Mouse (Mus musculus) neural tube, embryonic 11.5 days (tissue): ENCODE measurements around the gene Tm9sf3. TPM values are rescaled to one million over a fixed set of nuclear protein-coding genes. Genes with fewer than 3 reads are reported as not detected.
A peak's percentile ranks its signal among the peaks of the same experiment; 100 is the strongest.

Experiments
- ATAC-seq: fragments of 200-750 bp; cut with Nextera tagmentation; 2 replicates; pipeline ENCODE4 v1.8.0; 2017; ENCODE audit warnings: moderate number of reproducible peaks, mild to moderate bottlenecking, moderate TSS enrichment, moderate library complexity; ENCODE audit not compliant: insufficient read depth, low FRiP score, low TSS enrichment
- DNase-seq: peaks from one replicate; pipeline ENCODE4 v3.0.0-alpha.2; 2015; ENCODE audit warnings: low spot score
- H3K27ac ChIP-seq: fragments of 300-500 bp; sonication (generic); 2 replicates; pipeline ENCODE4 v1.5.1; 2014; ENCODE audit warnings: low read depth, mild to moderate bottlenecking, low read length
- H3K27me3 ChIP-seq: fragments of 300-500 bp; sonication (generic); 2 replicates; pipeline ENCODE4 v1.6.1; 2014; ENCODE audit warnings: mild to moderate bottlenecking, low read length, mixed read lengths; ENCODE audit not compliant: control insufficient read depth, insufficient read depth
- H3K36me3 ChIP-seq: fragments of 300-500 bp; sonication (generic); 2 replicates; pipeline ENCODE4 v1.6.1; 2014; ENCODE audit warnings: mild to moderate bottlenecking, low read length, moderate library complexity, mixed read lengths; ENCODE audit not compliant: control insufficient read depth, insufficient read depth
- H3K4me1 ChIP-seq: fragments of 300-500 bp; sonication (generic); 2 replicates; pipeline ENCODE4 v1.6.1; 2014; ENCODE audit warnings: low read length, mixed read lengths; ENCODE audit not compliant: control insufficient read depth, insufficient read depth
- H3K4me2 ChIP-seq: fragments of 300-500 bp; sonication (generic); 2 replicates; pipeline ENCODE4 v1.6.1; 2014; ENCODE audit warnings: low read depth, mild to moderate bottlenecking, moderate library complexity
- H3K4me3 ChIP-seq: fragments of 300-500 bp; sonication (generic); 2 replicates; pipeline ENCODE4 v1.5.1; 2014; ENCODE audit warnings: low read depth, low read length
- H3K9ac ChIP-seq: fragments of 300-500 bp; sonication (generic); 2 replicates; pipeline ENCODE4 v1.6.1; 2014; ENCODE audit warnings: mild to moderate bottlenecking, low read length
- H3K9me3 ChIP-seq: fragments of 300-500 bp; sonication (generic); 2 replicates; pipeline ENCODE4 v1.6.1; 2016; ENCODE audit warnings: low read length; ENCODE audit not compliant: control insufficient read depth
- WGBS: fragments of 180-500 bp; shearing (Covaris S2); extraction: QIAGEN DNeasy Blood & Tissue Kit; methylation state at CpG from one replicate; pipeline ENCODE4 v1.1.7; 2014; 5-methylcytosine and 5-hydroxymethylcytosine counted together
- polyA plus RNA-seq: library from polyadenylated mRNA; unstranded; fragments of >200 nt; fragmentation: Nextera tagmentation; extraction: Ambion mirVana; gene quantifications from 2 replicates; pipeline ENCODE4 v1.2.1, GENCODE M21; 2014

Tm9sf3 gene
- polyA plus RNA-seq, 1 experiment from 2014 or later, result 148 TPM

- Histone ChIP-seq H3K4me2 (no peak overlapping the region), H3K4me3 (no peak overlapping the region), H3K9ac (no peak overlapping the region), H3K4me1 (no peaks in the 10 kb centered on the region), H3K27me3 (no peaks in the 10 kb centered on the region), H3K9me3 (no peaks in the 10 kb centered on the region), H3K36me3 (no peaks in the 10 kb centered on the region), H3K27ac (no peak overlapping the region)
- 76% methylated on average over 7 of the region's 7 CpGs for WGBS
- no peak for DNase-seq
- ATAC-seq, result no peak
Observed at GRCm38 (mm10) chr19:41270906-41271305, 7.1 kb upstream of the Tm9sf3 start.

GRCm38 (mm10) chr19:41270151-41270727, 6.4 kb upstream of the Tm9sf3 start:
- Histone ChIP-seq H3K27ac (no peak overlapping the region), H3K9ac (no peak overlapping the region), H3K4me1 (no peaks in the 10 kb centered on the region), H3K36me3 (no peaks in the 10 kb centered on the region), H3K27me3 (no peaks in the 10 kb centered on the region), H3K4me2 (no peak overlapping the region), H3K4me3 (no peak overlapping the region), H3K9me3 (no peaks in the 10 kb centered on the region)
- DNase-seq (no peak), ATAC-seq (no peak)
- 70% methylated on average over 9 of the region's 9 CpGs for WGBS

GRCm38 (mm10) chr19:41266251-41266901, 2.6 kb upstream of the Tm9sf3 start:
- Histone ChIP-seq H3K27me3 (no peaks in the 10 kb centered on the region), H3K27ac (no peak overlapping the region), H3K4me1 (0 out of 2 replicates have a peak, but pooled peaks cover 3% of the 10 kb centered on the region), H3K4me2 (no peak overlapping the region), H3K36me3 (no peaks in the 10 kb centered on the region), H3K9me3 (no peaks in the 10 kb centered on the region), H3K9ac (no peak overlapping the region), H3K4me3 (no peak overlapping the region)
- ATAC-seq, result no peak
- no peak for DNase-seq
- WGBS, result 63% methylated on average over 8 of the region's 8 CpGs

- Histone ChIP-seq H3K9ac (peak overlapping the region; percentile 93), H3K27ac (peak overlapping the region; percentile 96), H3K4me1 (0 out of 2 replicates have a peak, but pooled peaks cover 3% of the 10 kb centered on the region), H3K4me2 (peak overlapping the region; percentile 68), H3K36me3 (no peaks in the 10 kb centered on the region), H3K9me3 (no peaks in the 10 kb centered on the region), H3K4me3 (peak overlapping the region; percentile 87), H3K27me3 (no peaks in the 10 kb centered on the region)
- ATAC-seq, result no peak
- no peak for DNase-seq
- 45% methylated on average over 13 of the region's 13 CpGs for WGBS
Observed at GRCm38 (mm10) chr19:41264331-41264799, 568 bp upstream of the Tm9sf3 start.

- WGBS, result 7% methylated on average over 48 of the region's 51 CpGs
- peak overlapping the region; percentile 87 for H3K4me3 ChIP-seq
- ATAC-seq, result peak; percentile 83
Observed at GRCm38 (mm10) chr19:41262712-41263629, 826 bp downstream of the Tm9sf3 start.

GRCm38 (mm10) chr19:41260736-41261135, 3.1 kb downstream of the Tm9sf3 start:
- Histone ChIP-seq H3K4me3 (no peak overlapping the region), H3K9ac (no peak overlapping the region), H3K27ac (no peak overlapping the region), H3K9me3 (no peaks in the 10 kb centered on the region), H3K4me2 (no peak overlapping the region), H3K36me3 (no peaks in the 10 kb centered on the region), H3K27me3 (no peaks in the 10 kb centered on the region), H3K4me1 (0 out of 2 replicates have a peak, but pooled peaks cover 3% of the 10 kb centered on the region)
- no peak for DNase-seq
- 94% methylated on average over 3 of the region's 3 CpGs for WGBS
- ATAC-seq, result no peak

More at GRCm38 (mm10) chr19:41262712-41263629, 826 bp downstream of the Tm9sf3 start:
- Histone ChIP-seq H3K4me2 (peak overlapping the region; percentile 68), H3K36me3 (no peaks in the 10 kb centered on the region), H3K27me3 (no peaks in the 10 kb centered on the region), H3K9ac (peak overlapping the region; percentile 93), H3K27ac (peak overlapping the region; percentile 96), H3K9me3 (no peaks in the 10 kb centered on the region), H3K4me1 (0 out of 2 replicates have a peak, but pooled peaks cover 3% of the 10 kb centered on the region)
- peak; percentile 78 for DNase-seq

GRCm38 (mm10) chr19:41259256-41259655, 4.5 kb downstream of the Tm9sf3 start:
- Histone ChIP-seq H3K4me2 (no peak overlapping the region), H3K9ac (no peak overlapping the region), H3K4me1 (0 out of 2 replicates have a peak, but pooled peaks cover 3% of the 10 kb centered on the region), H3K36me3 (no peaks in the 10 kb centered on the region), H3K4me3 (no peak overlapping the region), H3K27me3 (no peaks in the 10 kb centered on the region), H3K27ac (no peak overlapping the region), H3K9me3 (no peaks in the 10 kb centered on the region)
- no peak for DNase-seq
- 82% methylated on average over 6 of the region's 6 CpGs for WGBS
- ATAC-seq, result no peak

- Histone ChIP-seq H3K27ac (no peak overlapping the region), H3K4me3 (no peak overlapping the region), H3K9me3 (no peaks in the 10 kb centered on the region), H3K36me3 (no peaks in the 10 kb centered on the region), H3K9ac (no peak overlapping the region), H3K4me2 (no peak overlapping the region), H3K4me1 (0 out of 2 replicates have a peak, but pooled peaks cover 3% of the 10 kb centered on the region), H3K27me3 (no peaks in the 10 kb centered on the region)
- WGBS, result 46% methylated on average over 2 of the region's 2 CpGs
- ATAC-seq, result no peak
- peak; percentile 47 for DNase-seq
Observed at GRCm38 (mm10) chr19:41258707-41259106, 5.1 kb downstream of the Tm9sf3 start.
